Mouse (Mus musculus) spleen, adult 12 weeks (tissue): Measurements from ENCODE around the gene Gm12216.
"Not testable (repeated sequence)": the region's sequence is repeated elsewhere in the genome, so short reads cannot be mapped to it uniquely, and the experiment has no call there.

Source experiments
- DNase-seq: peaks from one replicate; pipeline ENCODE4 v3.0.0; 2022; ENCODE audit warnings: low spot score

The Gm12216 gene

GRCm38 (mm10) chr11:53770125-53770791, 88.8 kb downstream of the Gm12216 start:
- peak; percentile 39 for DNase-seq

DNA sequence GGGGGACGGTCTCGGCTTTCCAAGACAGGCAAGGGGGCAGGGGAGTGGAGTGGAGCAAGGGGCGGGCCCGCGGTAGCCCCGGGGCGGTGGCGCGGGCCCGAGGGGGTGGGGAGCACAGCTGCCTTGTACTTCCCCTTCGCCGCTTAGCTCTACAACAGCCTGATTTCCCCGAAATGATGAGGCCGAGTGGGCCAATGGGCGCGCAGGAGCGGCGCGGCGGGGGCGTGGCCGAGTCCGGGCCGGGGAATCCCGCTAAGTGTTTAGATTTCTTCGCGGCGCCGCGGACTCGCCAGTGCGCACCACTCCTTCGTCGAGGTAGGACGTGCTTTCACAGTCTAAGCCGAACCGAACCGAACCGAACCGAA, 89.3 kb downstream of the Gm12216 start, which contains the start of gene Irf1:
Irf1 (plus strand) TSS at position 255 of the 365 bp plus-strand sequence.
- DNase-seq = peak; percentile 80

GRCm38 (mm10) chr11:53769185-53769576, 89.9 kb downstream of the Gm12216 start:
- DNase-seq = no peak

DNA sequence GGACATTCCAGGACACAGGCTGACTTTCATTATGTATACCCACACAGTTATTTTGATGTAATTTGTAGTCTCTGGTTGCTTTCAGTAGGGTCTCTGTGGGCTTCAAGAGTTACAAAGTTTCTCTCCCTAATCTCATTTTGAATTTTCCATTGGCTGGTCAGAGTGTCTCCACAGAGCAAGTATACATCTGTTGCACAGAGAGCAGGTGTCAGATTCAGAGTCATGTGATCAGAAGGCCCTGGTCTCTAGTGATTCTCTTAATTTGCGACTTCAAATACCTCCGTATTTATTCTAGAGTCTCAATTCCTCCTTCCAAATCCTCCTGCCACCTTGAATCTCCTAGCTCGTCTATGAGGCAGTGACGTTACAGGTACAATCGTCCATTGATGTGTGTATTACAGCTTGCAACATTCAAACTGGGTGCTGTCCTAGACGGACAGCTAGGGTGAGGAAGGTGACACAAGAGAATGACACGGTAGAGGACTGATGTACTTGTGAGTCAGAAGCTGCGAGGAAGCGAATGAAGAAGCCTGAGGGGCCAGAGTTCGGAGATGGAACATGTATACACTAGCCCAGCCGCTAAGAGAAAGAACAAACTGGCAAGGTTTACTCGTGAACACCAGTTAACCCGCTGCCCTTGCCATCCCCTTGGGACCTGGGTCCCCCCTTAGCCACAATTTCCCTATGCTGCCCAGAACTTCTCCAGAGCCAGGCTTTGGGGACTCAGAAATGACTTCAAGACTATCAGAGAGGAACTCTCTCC, 90.5 kb downstream of the Gm12216 start:
- DNase-seq = no peak

DNA sequence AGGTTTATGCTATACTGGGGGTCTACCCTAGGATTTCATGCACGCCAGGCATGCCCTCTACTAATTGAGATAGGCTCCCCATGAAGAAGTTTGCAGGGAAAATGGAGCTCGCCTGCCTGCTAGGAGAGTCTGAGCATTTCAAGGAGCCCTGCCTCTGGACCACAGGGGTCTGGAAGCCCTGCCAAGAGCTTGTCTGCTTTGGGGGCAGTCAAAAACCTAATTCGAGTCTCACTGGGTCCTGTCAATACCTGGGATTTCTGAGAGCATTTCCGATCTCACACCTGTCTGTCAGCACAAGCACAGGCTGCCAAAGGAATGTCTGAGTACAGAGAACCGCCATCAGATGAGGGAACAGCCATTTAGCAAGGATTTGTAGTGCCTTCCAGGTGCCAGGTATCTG, 94.5 kb downstream of the Gm12216 start:
- DNase-seq = no peak

- DNase-seq = peak; percentile 78
Observed at GRCm38 (mm10) chr11:53763496-53764140, 95.4 kb downstream of the Gm12216 start.

- DNase-seq = peak; percentile 27
Observed at GRCm38 (mm10) chr11:53762827-53763495, 96.1 kb downstream of the Gm12216 start.

DNA sequence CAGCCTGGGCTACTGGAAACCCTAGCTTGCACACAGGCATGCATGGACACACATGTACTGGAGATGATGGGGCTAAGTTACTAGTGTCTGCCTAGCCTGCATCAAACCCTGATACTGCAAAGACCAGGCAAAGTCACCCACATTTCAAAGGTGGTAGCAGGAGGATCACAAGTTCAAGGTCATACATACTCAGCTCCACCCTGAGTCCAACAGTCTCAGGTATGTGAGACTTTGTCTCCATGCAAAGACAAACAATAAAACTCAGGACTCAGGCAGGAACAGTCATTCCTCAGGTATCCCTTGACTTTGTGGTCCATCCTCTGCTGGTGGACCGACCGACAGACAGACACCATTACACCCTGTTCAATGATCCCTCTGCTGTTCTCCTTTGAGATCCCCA, 96.6 kb downstream of the Gm12216 start:
- DNase-seq = no peak

DNA sequence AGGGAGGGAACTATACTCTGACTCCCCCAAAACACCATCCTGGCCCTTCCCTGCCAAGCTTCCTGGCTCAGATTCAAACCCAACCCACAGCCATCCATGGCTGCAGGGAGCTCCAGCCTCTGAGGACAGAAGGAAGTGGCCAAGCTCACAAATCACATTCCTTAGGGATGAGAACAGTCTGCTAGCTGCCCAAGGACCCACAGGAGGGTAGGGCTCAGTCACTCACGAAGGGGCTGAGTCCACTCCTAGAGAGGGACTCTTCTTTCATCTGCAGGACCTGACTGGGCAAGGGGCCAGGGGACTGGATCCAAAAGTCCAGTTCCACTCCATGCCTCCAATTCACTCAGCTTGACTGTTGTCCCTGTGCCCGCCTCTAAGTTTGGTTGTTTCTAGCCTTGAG, 97.2 kb downstream of the Gm12216 start:
- DNase-seq = no peak

- no peak for DNase-seq
Observed at GRCm38 (mm10) chr11:53761284-53761683, 97.8 kb downstream of the Gm12216 start.

DNA sequence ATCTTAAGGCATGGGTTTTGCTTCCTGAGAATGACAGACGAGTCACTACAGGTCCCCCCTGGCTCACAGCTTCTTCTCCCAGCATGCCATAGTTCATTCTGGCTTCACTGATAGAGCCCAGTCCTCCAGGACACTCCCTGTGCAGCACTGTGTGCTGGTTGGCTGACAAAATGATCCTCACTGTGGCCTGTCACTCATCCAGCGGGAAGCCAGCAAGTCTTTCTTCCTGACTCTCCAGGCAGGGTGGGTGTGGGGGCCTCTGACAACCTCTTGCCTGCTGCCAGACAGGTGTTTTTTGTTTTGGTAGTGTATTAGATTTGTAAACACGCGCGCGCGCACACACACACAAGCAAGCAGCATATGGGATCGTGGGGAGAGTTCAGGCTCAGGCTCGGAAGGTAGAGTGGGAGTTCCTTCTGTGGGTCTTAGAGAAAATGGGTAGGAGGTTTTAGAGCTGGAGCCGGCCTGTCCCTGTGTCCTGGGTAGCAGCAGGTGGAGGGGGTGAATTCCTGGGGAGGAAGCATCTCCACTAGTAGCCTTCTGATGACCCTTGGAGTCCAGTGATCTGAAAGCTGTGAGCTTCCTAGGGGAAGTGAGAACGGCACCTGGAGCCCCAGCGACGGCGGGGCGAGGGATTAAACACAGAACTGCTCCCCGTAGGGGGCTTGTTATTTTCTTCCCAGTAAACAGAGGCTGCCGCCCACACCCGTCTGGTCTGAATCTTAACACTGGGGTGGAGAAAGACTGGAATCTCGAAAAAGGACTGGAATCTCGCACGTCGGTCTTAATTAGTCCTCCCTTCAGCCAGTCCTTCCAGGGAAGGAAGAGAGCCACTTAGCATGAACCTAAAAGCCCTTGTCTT, 99.3 kb downstream of the Gm12216 start:
- DNase-seq = no peak

GRCm38 (mm10) chr11:53758791-53759351, 100.2 kb downstream of the Gm12216 start:
- no peak for DNase-seq

DNA sequence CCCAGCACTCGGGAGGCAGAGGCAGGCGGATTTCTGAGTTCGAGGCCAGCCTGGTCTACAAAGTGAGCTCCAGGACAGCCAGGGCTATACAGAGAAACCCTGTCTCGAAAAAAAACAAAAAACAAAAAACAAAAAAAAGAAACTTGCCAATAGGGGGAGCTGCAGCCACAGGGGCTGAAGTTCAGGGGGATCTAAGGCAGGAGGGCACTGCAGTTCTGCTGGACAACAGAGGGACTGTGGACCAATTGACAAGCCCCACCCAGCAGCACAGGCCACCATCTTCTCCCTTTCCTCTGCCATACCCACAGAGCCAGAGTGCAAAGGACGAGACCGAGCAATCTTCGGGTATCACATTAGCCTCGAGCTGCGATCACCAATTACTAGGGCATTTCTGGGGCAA, 101.0 kb downstream of the Gm12216 start:
- not testable (repeated sequence) for DNase-seq

GRCm38 (mm10) chr11:53757612-53758011, 101.4 kb downstream of the Gm12216 start:
- DNase-seq = no peak

DNA sequence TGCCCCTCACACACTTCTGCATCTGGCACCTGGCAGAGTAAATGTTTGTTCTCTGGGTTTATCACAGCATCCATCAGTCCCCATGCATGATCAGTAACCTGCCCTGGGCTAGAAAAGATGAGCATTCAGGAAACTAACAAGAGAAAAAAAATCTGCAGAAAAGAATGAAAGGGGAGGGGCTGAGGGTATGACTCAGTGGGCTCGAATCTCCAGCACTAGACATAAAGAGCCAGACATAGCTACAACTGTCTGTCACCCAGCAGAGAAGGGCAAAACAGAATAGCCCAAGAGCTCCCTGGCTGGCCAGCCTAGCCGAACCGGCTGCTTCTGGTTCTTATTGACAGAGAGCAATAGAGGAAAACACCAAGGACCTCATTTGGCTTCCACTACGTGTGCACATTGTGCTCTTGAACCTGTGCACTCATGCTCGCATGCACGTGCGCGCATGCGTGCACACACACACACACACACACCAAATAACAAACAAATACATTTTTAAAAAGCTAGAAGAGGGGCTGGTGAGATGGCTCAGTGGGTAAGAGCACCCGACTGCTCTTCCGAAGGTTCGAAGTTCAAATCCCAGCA, 104.0 kb downstream of the Gm12216 start:
- DNase-seq = no peak

DNA sequence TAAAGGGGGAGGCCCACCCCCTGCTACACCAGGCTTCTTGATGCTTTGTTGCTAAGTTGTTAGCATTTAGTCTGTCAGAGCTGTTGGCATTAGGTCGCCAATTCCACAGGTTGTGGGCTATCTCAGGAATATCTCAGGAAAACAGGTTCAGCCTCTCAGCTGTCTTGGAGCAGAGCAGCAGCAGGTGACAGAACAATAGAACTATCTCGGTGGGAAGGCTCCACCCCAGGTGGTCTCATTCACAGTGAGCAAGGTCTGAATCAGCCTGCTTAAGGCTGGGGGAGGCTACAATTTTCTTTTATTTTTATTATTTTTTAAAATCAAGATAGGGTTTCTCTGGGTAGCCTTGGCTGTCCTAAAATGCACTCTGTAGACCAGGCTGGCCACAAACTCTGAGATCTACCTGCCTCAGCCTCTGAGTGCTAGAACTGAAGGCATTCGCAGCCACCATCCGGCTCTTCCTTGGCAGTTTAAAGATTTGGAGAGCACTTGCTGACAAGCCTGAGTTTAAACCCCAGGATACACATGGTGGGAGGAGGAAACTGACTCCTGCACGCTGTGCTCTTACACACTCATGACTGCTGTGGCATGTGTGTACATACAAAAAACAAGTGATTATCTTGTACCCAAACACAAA, 109.2 kb downstream of the Gm12216 start:
- no peak for DNase-seq

- DNase-seq = no peak
Observed at GRCm38 (mm10) chr11:53749306-53749705, 109.8 kb downstream of the Gm12216 start.

- DNase-seq = no peak
Observed at GRCm38 (mm10) chr11:53748614-53749013, 110.4 kb downstream of the Gm12216 start.

DNA sequence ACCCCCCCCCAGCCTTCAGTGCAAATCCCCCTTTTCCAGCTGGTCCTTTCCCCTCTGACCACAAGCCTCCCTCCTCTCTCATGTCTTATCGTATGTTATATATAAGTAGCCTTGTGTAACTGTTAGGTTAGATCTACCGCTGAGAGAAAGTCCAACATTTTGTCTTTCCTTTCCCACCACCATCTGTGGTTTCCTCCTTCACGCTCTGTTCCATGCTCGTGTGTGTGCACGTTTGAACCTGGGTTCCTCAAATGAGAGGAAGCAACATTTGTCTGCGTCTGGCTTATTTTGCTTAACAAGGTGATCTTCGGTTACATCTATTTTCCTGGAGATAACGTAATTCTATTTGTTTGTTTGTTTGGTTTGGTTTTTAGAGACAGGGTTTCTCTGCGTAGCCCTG, 111.1 kb downstream of the Gm12216 start:
- no peak for DNase-seq

DNA sequence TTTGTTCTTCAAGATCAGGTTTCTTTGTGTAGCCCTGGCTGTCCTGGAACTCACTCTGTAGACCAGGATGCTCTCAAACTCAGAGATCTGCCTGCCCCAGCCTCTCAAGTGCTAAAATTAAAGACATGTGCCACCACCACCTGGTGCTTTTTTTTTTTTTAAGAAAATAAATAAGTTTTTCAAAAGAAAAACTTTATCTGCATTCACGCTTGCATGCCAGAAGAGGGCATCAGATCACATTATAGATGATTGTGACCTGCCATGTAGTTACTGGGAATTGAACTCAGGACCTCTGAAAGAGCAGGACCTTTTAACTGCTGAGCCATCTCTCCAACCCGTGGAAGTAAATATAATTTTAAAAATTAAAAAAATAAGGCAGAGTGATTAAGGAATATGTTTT, 113.8 kb downstream of the Gm12216 start:
- DNase-seq = no peak
